Mouse (Mus musculus) liver, embryonic 12.5 days (tissue): Measurements from ENCODE around the gene Eif4e1b. TPM values are rescaled to one million over a fixed set of nuclear protein-coding genes. Genes with fewer than 3 reads are reported as not detected.

Experiments
- ATAC-seq: fragments of 200-750 bp; cut with Nextera tagmentation; 2 replicates; pipeline ENCODE4 v1.8.0; 2017; ENCODE audit warnings: moderate number of reproducible peaks, mild to moderate bottlenecking, moderate library complexity
- H3K27ac ChIP-seq: fragments of 300-500 bp; sonication (generic); 2 replicates; pipeline ENCODE4 v1.5.1; 2016; ENCODE audit warnings: mild to moderate bottlenecking
- H3K27me3 ChIP-seq: fragments of 300-500 bp; sonication (generic); replicated peaks from 2 replicates; pipeline ENCODE4 v1.6.1; 2016; ENCODE audit warnings: mild to moderate bottlenecking, moderate library complexity
- H3K36me3 ChIP-seq: fragments of 300-500 bp; sonication (generic); 2 replicates; pipeline ENCODE4 v1.6.1; 2016; ENCODE audit warnings: mild to moderate bottlenecking, moderate library complexity
- H3K4me1 ChIP-seq: fragments of 300-500 bp; sonication (generic); 2 replicates; pipeline ENCODE4 v1.6.1; 2016
- H3K4me2 ChIP-seq: fragments of 300-500 bp; sonication (generic); 2 replicates; pipeline ENCODE4 v1.6.1; 2016; ENCODE audit warnings: mild to moderate bottlenecking, moderate library complexity
- H3K4me3 ChIP-seq: fragments of 300-500 bp; sonication (generic); 2 replicates; pipeline ENCODE4 v1.5.1; 2016; ENCODE audit warnings: mild to moderate bottlenecking, moderate library complexity
- H3K9ac ChIP-seq: fragments of 300-500 bp; sonication (generic); 2 replicates; pipeline ENCODE4 v1.6.1; 2016; ENCODE audit warnings: mild to moderate bottlenecking, moderate library complexity
- H3K9me3 ChIP-seq: fragments of 300-500 bp; sonication (generic); replicated peaks from 2 replicates; pipeline ENCODE4 v1.6.1; 2016; ENCODE audit warnings: mild to moderate bottlenecking, moderate library complexity
- WGBS: fragments of 180-500 bp; shearing (Covaris S2); methylation state at CpG from one replicate; pipeline ENCODE4 v1.1.7; 2016; ENCODE audit not compliant: insufficient replicate concordance; 5-methylcytosine and 5-hydroxymethylcytosine counted together
- polyA plus RNA-seq: library from polyadenylated mRNA; unstranded; fragments of >200 nt; fragmentation: Nextera tagmentation; extraction: Ambion mirVana; gene quantifications from 2 replicates; pipeline ENCODE4 v1.2.1, GENCODE M21; 2016

The Eif4e1b gene
- polyA plus RNA-seq, 1 experiment from 2014 or later = not detected

DNA sequence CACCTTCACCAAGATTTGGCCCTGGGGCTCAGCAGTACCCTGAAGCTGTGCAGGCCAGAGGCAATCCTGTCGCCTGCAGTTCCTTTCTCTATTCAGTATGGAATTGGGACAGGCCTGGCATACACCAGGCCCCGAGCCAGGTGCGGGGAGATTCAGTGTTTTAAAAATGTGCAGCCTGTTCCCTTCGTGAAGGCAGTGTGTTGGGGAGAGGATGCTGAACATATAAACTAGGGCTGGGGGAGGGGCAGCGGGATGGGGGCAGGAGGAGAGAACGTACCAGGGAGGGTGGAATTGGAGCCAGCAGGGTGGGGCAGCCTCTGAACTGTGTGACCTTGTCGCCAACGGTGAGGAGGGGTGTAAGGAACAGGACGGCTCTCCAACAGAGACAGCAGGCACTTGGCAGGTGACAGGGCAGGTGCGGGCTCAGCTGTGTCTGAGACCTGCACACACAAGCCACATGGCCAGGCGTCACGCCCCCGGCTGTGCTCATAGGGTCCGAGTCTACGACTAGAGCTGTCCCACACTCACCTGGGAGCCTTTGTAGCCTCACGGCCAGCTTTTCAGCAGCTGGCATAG is 10.3 kb downstream of the Eif4e1b start:
- H3K4me2 ChIP-seq = no peak overlapping the region
- no peak for ATAC-seq
- peaks cover 86% of the 10 kb centered on the region for H3K27me3 ChIP-seq
- 65% methylated on average over 16 of the region's 16 CpGs for WGBS
- H3K27ac ChIP-seq = no peak overlapping the region
- no peaks in the 10 kb centered on the region for H3K36me3 ChIP-seq
- peaks cover 18% of the 10 kb centered on the region for H3K4me1 ChIP-seq
- H3K4me3 ChIP-seq = no peak overlapping the region
- no peak overlapping the region for H3K9ac ChIP-seq
- no peaks in the 10 kb centered on the region for H3K9me3 ChIP-seq

DNA sequence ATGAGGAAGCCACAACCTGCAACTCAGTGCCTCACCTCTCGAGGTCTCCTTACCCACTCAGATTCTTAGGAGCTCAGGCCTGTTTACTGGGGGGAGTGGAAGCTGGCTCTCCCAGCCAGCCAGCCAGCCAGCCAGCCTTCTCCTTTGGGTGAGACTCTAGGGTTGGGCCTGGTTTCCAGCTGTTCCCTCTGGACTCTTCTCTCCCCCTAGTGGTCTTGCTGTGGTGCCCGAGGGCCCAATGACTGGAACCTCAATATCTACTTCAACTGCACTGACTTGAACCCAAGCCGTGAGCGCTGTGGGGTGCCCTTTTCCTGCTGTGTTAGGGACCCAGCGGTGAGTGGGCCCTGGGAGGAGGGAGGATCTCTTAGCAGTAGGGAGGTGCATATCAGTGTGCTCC is 11.0 kb downstream of the Eif4e1b start:
- Histone ChIP-seq H3K36me3 (no peaks in the 10 kb centered on the region), H3K4me2 (no peak overlapping the region), H3K4me1 (peaks cover 11% of the 10 kb centered on the region), H3K4me3 (no peak overlapping the region), H3K9ac (no peak overlapping the region), H3K27ac (no peak overlapping the region), H3K9me3 (no peaks in the 10 kb centered on the region), H3K27me3 (peaks cover 79% of the 10 kb centered on the region)
- WGBS = 34% methylated on average over 5 of the region's 5 CpGs
- ATAC-seq = no peak

- Histone ChIP-seq H3K4me1 (0 out of 2 replicates have a peak, but pooled peaks cover 4% of the 10 kb centered on the region), H3K27ac (no peak overlapping the region), H3K9me3 (no peaks in the 10 kb centered on the region), H3K27me3 (peaks cover 55% of the 10 kb centered on the region), H3K4me3 (no peak overlapping the region), H3K36me3 (no peaks in the 10 kb centered on the region), H3K9ac (no peak overlapping the region), H3K4me2 (no peak overlapping the region)
- ATAC-seq = no peak
- WGBS = 33% methylated on average over 4 of the region's 4 CpGs
Measured at GRCm38 (mm10) chr13:54797356-54797755, 13.6 kb downstream of the Eif4e1b start.

- Histone ChIP-seq H3K9ac (no peak overlapping the region), H3K27me3 (peaks cover 48% of the 10 kb centered on the region), H3K4me1 (no peaks in the 10 kb centered on the region), H3K4me2 (no peak overlapping the region), H3K9me3 (no peaks in the 10 kb centered on the region), H3K4me3 (no peak overlapping the region), H3K36me3 (no peaks in the 10 kb centered on the region), H3K27ac (no peak overlapping the region)
- 70% methylated on average over 16 of the region's 16 CpGs for WGBS
- ATAC-seq = no peak
Measured at GRCm38 (mm10) chr13:54797861-54798643, 14.3 kb downstream of the Eif4e1b start.

DNA sequence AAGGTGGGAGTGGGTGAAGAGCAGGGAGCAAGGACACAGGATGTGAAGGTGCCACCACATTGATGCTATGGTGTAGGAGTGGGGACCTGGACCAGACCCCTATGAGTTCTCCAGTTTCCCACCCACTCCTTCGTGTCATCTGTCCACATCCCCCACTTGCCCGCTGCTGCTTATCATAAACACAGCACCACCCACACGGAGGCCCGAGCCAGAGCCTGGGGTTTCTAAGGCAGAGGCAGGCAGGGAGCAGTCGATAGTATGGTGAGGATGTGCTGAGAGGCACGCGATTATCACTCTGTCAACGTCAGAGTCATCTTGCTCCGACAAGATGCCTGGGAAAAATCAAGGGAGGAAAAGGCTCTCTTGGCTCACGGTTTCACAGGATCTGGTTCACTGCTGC is 14.9 kb downstream of the Eif4e1b start:
- Histone ChIP-seq H3K4me1 (no peaks in the 10 kb centered on the region), H3K4me3 (no peak overlapping the region), H3K9me3 (no peaks in the 10 kb centered on the region), H3K27ac (no peak overlapping the region), H3K36me3 (no peaks in the 10 kb centered on the region), H3K9ac (no peak overlapping the region), H3K4me2 (no peak overlapping the region), H3K27me3 (peaks cover 41% of the 10 kb centered on the region)
- ATAC-seq = no peak
- WGBS = 53% methylated on average over 10 of the region's 10 CpGs

DNA sequence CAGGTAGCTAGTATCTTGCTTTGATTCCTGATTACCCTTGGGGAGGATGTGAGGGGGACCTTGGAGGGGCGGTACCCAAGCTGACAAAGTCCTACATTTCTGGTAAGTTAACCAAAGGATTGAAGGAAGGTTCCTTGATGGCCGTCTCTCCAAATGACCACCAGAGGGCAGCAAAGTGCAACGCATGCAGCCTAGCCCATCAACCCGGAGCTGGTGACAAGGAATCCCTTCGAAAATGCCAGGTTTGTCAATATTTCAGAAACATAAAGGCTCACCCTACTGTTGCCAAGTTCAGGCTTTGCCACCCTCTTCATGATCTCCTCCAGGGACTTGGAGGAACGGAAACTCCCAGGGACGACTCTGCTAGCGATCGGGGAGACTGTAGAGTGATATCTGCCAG is 15.9 kb downstream of the Eif4e1b start:
- Histone ChIP-seq H3K9ac (no peak overlapping the region), H3K4me2 (no peak overlapping the region), H3K9me3 (no peaks in the 10 kb centered on the region), H3K27ac (no peak overlapping the region), H3K4me3 (no peak overlapping the region), H3K27me3 (peaks cover 39% of the 10 kb centered on the region), H3K36me3 (no peaks in the 10 kb centered on the region), H3K4me1 (no peaks in the 10 kb centered on the region)
- no peak for ATAC-seq
- WGBS = 14% methylated on average over 9 of the region's 9 CpGs

GRCm38 (mm10) chr13:54800206-54800605 is 16.4 kb downstream of the Eif4e1b start:
- 66% methylated on average over 4 of the region's 4 CpGs for WGBS
- Histone ChIP-seq H3K27me3 (peaks cover 41% of the 10 kb centered on the region), H3K36me3 (no peaks in the 10 kb centered on the region), H3K4me3 (no peak overlapping the region), H3K9ac (no peak overlapping the region), H3K9me3 (no peaks in the 10 kb centered on the region), H3K4me2 (no peak overlapping the region), H3K27ac (no peak overlapping the region), H3K4me1 (no peaks in the 10 kb centered on the region)
- no peak for ATAC-seq

GRCm38 (mm10) chr13:54803010-54803409 is 19.2 kb downstream of the Eif4e1b start:
- Histone ChIP-seq H3K36me3 (no peaks in the 10 kb centered on the region), H3K9me3 (no peaks in the 10 kb centered on the region), H3K4me3 (no peak overlapping the region), H3K27me3 (peaks cover 39% of the 10 kb centered on the region), H3K9ac (no peak overlapping the region), H3K27ac (no peak overlapping the region), H3K4me1 (no peaks in the 10 kb centered on the region), H3K4me2 (no peak overlapping the region)
- WGBS = 61% methylated on average over 6 of the region's 6 CpGs
- no peak for ATAC-seq

GRCm38 (mm10) chr13:54805134-54805838 is 21.5 kb downstream of the Eif4e1b start:
- 37% methylated on average over 21 of the region's 21 CpGs for WGBS
- no peak for ATAC-seq

DNA sequence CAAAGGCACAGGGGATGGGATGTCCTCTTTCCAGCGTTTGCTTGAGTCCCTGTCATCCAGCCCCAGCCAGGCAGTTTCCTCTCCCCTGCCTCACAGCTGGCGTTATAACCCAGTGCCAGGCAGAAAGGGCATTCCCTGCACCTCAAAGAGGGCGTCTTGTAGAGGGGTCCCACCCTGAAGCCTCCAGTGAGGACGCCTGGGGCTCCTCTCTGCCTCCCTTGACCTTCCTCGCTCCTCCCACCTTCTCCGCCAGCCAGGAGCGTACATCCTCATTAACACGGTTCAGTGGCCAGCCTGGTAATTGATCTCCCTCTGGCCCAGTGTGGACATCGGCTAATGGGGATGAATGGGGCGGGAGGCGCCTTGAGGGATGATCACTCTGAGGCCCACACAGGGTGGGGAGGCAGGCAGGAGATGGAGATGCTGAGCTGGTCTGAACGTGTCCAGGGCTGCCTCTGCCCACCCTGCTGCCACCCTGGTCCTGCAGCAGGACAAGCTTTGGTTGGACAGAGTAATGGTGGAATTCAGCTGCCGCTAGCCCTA is 22.7 kb downstream of the Eif4e1b start:
- 47% methylated on average over 13 of the region's 13 CpGs for WGBS
- H3K4me2 ChIP-seq = no peak overlapping the region
- H3K36me3 ChIP-seq = no peaks in the 10 kb centered on the region
- H3K4me3 ChIP-seq = no peak overlapping the region
- H3K27ac ChIP-seq = no peak overlapping the region
- H3K4me1 ChIP-seq = no peaks in the 10 kb centered on the region
- no peak overlapping the region for H3K9ac ChIP-seq
- no peak for ATAC-seq
- H3K27me3 ChIP-seq = peaks cover 32% of the 10 kb centered on the region
- H3K9me3 ChIP-seq = no peaks in the 10 kb centered on the region

More at GRCm38 (mm10) chr13:54805134-54805838, 21.5 kb downstream of the Eif4e1b start:
- Histone ChIP-seq H3K9me3 (no peaks in the 10 kb centered on the region), H3K9ac (no peak overlapping the region), H3K36me3 (no peaks in the 10 kb centered on the region), H3K4me1 (no peaks in the 10 kb centered on the region), H3K27ac (no peak overlapping the region), H3K27me3 (peaks cover 32% of the 10 kb centered on the region), H3K4me2 (no peak overlapping the region), H3K4me3 (no peak overlapping the region)

GRCm38 (mm10) chr13:54808067-54808466 is 24.3 kb downstream of the Eif4e1b start:
- peaks cover 32% of the 10 kb centered on the region for H3K27me3 ChIP-seq
- H3K4me3 ChIP-seq = no peak overlapping the region
- no peak overlapping the region for H3K9ac ChIP-seq
- H3K4me2 ChIP-seq = no peak overlapping the region
- H3K36me3 ChIP-seq = no peaks in the 10 kb centered on the region
- ATAC-seq = no peak
- H3K4me1 ChIP-seq = no peaks in the 10 kb centered on the region
- no peak overlapping the region for H3K27ac ChIP-seq
- no peaks in the 10 kb centered on the region for H3K9me3 ChIP-seq
- WGBS = 51% methylated on average over 12 of the region's 12 CpGs

DNA sequence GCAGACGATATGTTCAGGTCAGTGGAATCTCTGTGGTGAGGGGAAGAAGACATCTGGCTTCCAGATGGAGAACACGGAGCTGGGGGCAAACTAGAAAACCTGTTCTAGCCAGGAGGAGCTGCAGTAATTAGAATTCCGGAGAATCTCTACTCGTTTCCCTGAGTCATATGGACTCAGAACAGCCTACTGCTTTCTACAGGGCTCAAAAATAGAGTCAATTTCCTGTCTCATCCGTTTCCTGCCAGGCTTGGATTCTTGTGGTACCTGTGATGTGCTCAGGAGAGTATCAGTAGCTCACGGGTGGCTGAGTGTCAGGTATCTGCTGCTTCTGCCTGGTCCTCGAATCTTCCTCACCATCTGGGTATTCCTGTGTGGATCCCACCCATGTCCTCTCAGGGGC is 27.7 kb downstream of the Eif4e1b start:
- H3K27me3 ChIP-seq = peaks cover 6% of the 10 kb centered on the region
- H3K4me3 ChIP-seq = no peak overlapping the region

More for the DNA sequence above, 27.7 kb downstream of the Eif4e1b start:
- 43% methylated on average over 7 of the region's 7 CpGs for WGBS
- no peak for ATAC-seq
- no peaks in the 10 kb centered on the region for H3K36me3 ChIP-seq
- no peak overlapping the region for H3K4me2 ChIP-seq
- no peak overlapping the region for H3K27ac ChIP-seq
- no peak overlapping the region for H3K9ac ChIP-seq
- H3K4me1 ChIP-seq = no peaks in the 10 kb centered on the region
- H3K9me3 ChIP-seq = no peaks in the 10 kb centered on the region
